Mouse (Mus musculus) heart, embryonic 14.5 days (tissue): Measurements from ENCODE around the gene Hormad1. TPM values are rescaled to one million over a fixed set of nuclear protein-coding genes. Genes with fewer than 3 reads are reported as not detected.
"Not testable (repeated sequence)": the region's sequence is repeated elsewhere in the genome, so short reads cannot be mapped to it uniquely, and the experiment has no call there.

ENCODE experiments used
- ATAC-seq: fragments of 200-750 bp; cut with Nextera tagmentation; 2 replicates; pipeline ENCODE4 v1.8.0; 2017; ENCODE audit warnings: low read depth, moderate TSS enrichment; ENCODE audit not compliant: insufficient number of reproducible peaks, insufficient read depth, low FRiP score
- H3K27ac ChIP-seq, 2 experiments: fragments of 200-500 bp in 1 of 2; fragments of 300-500 bp in 1 of 2; sonication (generic) in 1 of 2; replicated peaks in 1 of 2; 2 replicates each; pipeline ENCODE4 v1.5.1; 2012 to 2014; ENCODE audit warnings: low read depth in 2 of 2, low read length in 2 of 2, control low read depth in 1 of 2, mild to moderate bottlenecking in 1 of 2, mixed read lengths in 1 of 2; ENCODE audit not compliant: control insufficient read depth in 1 of 2, insufficient read depth in 1 of 2
- H3K27me3 ChIP-seq: fragments of 300-500 bp; sonication (generic); 2 replicates; pipeline ENCODE4 v1.6.1; 2014; ENCODE audit warnings: mild to moderate bottlenecking, low read length, control low read depth; ENCODE audit not compliant: control insufficient read depth, insufficient read depth
- H3K36me3 ChIP-seq: fragments of 300-500 bp; sonication (generic); 2 replicates; pipeline ENCODE4 v1.6.1; 2014; ENCODE audit warnings: mild to moderate bottlenecking, control low read depth, low read length, mixed read lengths; ENCODE audit not compliant: control insufficient read depth, insufficient read depth
- H3K4me1 ChIP-seq, 2 experiments: fragments of 200-500 bp in 1 of 2; fragments of 300-500 bp in 1 of 2; sonication (generic) in 1 of 2; 2 replicates each; pipeline ENCODE4 v1.6.1; 2012 to 2014; ENCODE audit warnings: low read length in 2 of 2, control low read depth in 1 of 2, mixed read lengths in 1 of 2; ENCODE audit not compliant: control insufficient read depth in 2 of 2, insufficient read depth in 2 of 2
- H3K4me2 ChIP-seq: fragments of 300-500 bp; sonication (generic); 2 replicates; pipeline ENCODE4 v1.6.1; 2014; ENCODE audit warnings: mild to moderate bottlenecking, low read length
- H3K4me3 ChIP-seq, 2 experiments: fragments of 200-500 bp in 1 of 2; fragments of 300-500 bp in 1 of 2; sonication (generic) in 1 of 2; 2 replicates each; pipeline ENCODE4 v1.5.1; 2012 to 2014; ENCODE audit warnings: low read length in 2 of 2, mild to moderate bottlenecking in 2 of 2, control low read depth in 1 of 2, low read depth in 1 of 2, moderate library complexity in 1 of 2; ENCODE audit not compliant: control insufficient read depth in 1 of 2, insufficient read depth in 1 of 2
- H3K9ac ChIP-seq: fragments of 300-500 bp; sonication (generic); 2 replicates; pipeline ENCODE4 v1.6.1; 2014; ENCODE audit warnings: mild to moderate bottlenecking, low read length
- H3K9me3 ChIP-seq: fragments of 300-500 bp; sonication (generic); 2 replicates; pipeline ENCODE4 v1.6.1; 2016; ENCODE audit warnings: low read length, control low read depth; ENCODE audit not compliant: control insufficient read depth
- WGBS: fragments of 180-500 bp; shearing (Covaris S2); extraction: QIAGEN DNeasy Blood & Tissue Kit; methylation state at CpG from one replicate; pipeline ENCODE4 v1.1.7; 2014; 5-methylcytosine and 5-hydroxymethylcytosine counted together
- polyA plus RNA-seq: library from polyadenylated mRNA; unstranded; fragments of >200 nt; fragmentation: Nextera tagmentation; extraction: Ambion mirVana; gene quantifications from 2 replicates; pipeline ENCODE4 v1.2.1, GENCODE M21; 2014

Hormad1 gene
- polyA plus RNA-seq, 1 experiment from 2014 or later = not detected

- no peaks in the 10 kb centered on the region for H3K9me3 ChIP-seq
- H3K36me3 ChIP-seq = no peaks in the 10 kb centered on the region
- H3K4me3 ChIP-seq = no peak overlapping the region
- H3K27ac ChIP-seq = no peak overlapping the region
- H3K4me1 ChIP-seq = no peaks in the 10 kb centered on the region
- no peak overlapping the region for H3K9ac ChIP-seq
- no peaks in the 10 kb centered on the region for H3K27me3 ChIP-seq
- H3K4me2 ChIP-seq = no peak overlapping the region
- 88% methylated on average over 10 of the region's 10 CpGs for WGBS
- ATAC-seq = no peak
Observed at GRCm38 (mm10) chr3:95538936-95539335, 20.5 kb upstream of the Hormad1 start.

DNA sequence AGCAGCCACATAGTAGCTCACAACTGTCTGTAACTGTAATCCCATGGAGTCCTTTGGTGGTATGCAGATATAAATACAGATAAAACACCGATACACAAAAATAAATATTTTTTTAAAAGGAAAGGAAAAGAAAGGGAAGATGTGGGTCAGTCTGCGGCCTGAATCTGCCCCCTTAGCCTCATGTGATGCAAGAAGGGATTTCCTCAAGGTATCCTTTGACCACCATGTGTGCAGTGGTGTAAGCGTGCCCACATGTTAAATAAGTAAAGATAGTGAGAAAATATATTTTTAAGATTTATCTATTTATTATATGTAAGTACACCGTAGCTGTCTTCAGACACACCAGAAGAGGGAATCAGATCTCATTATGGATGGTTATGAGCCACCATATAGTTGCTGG lies 19.6 kb upstream of the Hormad1 start:
- no peak for ATAC-seq
- H3K36me3 ChIP-seq = no peaks in the 10 kb centered on the region
- H3K4me2 ChIP-seq = no peak overlapping the region
- no peak overlapping the region for H3K9ac ChIP-seq
- no peaks in the 10 kb centered on the region for H3K4me1 ChIP-seq
- WGBS = 90% methylated on average over 4 of the region's 4 CpGs
- H3K27me3 ChIP-seq = no peaks in the 10 kb centered on the region
- no peak overlapping the region for H3K27ac ChIP-seq
- H3K9me3 ChIP-seq = no peaks in the 10 kb centered on the region
- no peak overlapping the region for H3K4me3 ChIP-seq

GRCm38 (mm10) chr3:95541186-95541585 lies 18.3 kb upstream of the Hormad1 start:
- H3K9me3 ChIP-seq, ATAC-seq, H3K4me3 ChIP-seq, H3K4me1 ChIP-seq, H3K4me2 ChIP-seq, H3K27me3 ChIP-seq, H3K27ac ChIP-seq, H3K36me3 ChIP-seq, H3K9ac ChIP-seq: not testable (repeated sequence)
- WGBS = 68% methylated on average over 2 of the region's 2 CpGs

- no peaks in the 10 kb centered on the region for H3K4me1 ChIP-seq
- no peak overlapping the region for H3K4me3 ChIP-seq
- H3K9me3 ChIP-seq = no peaks in the 10 kb centered on the region
- H3K36me3 ChIP-seq = no peaks in the 10 kb centered on the region
- H3K4me2 ChIP-seq = no peak overlapping the region
- no peak overlapping the region for H3K9ac ChIP-seq
- H3K27me3 ChIP-seq = no peaks in the 10 kb centered on the region
- H3K27ac ChIP-seq = no peak overlapping the region
- ATAC-seq = no peak
Observed at GRCm38 (mm10) chr3:95542171-95542570, 17.3 kb upstream of the Hormad1 start.

GRCm38 (mm10) chr3:95542981-95543380 lies 16.5 kb upstream of the Hormad1 start:
- no peak for ATAC-seq
- WGBS = 69% methylated on average over 7 of the region's 7 CpGs
- H3K4me2 ChIP-seq = no peak overlapping the region
- no peaks in the 10 kb centered on the region for H3K27me3 ChIP-seq
- H3K9ac ChIP-seq = no peak overlapping the region
- no peaks in the 10 kb centered on the region for H3K4me1 ChIP-seq
- H3K27ac ChIP-seq = no peak overlapping the region
- H3K9me3 ChIP-seq = no peaks in the 10 kb centered on the region
- H3K36me3 ChIP-seq = no peaks in the 10 kb centered on the region
- no peak overlapping the region for H3K4me3 ChIP-seq

DNA sequence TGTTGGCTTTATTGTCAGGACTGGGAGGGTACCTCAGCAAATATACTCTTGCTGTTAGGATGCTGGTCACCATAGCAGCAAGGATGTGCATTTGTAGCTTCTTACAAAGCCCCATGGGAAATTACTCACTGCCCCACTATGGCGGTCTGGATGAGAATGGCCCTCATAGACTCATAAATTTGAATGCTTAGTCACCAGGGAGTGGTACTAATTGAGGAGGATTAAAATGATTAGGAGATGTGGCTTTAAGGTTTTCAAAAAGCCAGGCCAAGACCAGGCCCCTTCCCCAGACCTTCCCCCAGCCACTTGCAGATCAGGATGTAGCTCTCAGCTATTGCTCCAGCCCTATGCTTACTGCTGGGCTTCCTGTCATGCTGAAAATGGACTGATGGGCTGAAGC lies 9.3 kb upstream of the Hormad1 start:
- H3K27me3 ChIP-seq = no peaks in the 10 kb centered on the region
- H3K9ac ChIP-seq = no peak overlapping the region
- no peaks in the 10 kb centered on the region for H3K9me3 ChIP-seq
- WGBS = 73% methylated on average over 1 of the region's 1 CpGs
- no peaks in the 10 kb centered on the region for H3K4me1 ChIP-seq
- H3K27ac ChIP-seq = no peak overlapping the region
- H3K36me3 ChIP-seq = no peaks in the 10 kb centered on the region
- no peak for ATAC-seq
- H3K4me3 ChIP-seq = no peak overlapping the region
- H3K4me2 ChIP-seq = no peak overlapping the region

- ATAC-seq = no peak
- WGBS = 53% methylated on average over 3 of the region's 3 CpGs
Observed at GRCm38 (mm10) chr3:95553986-95554385, 5.5 kb upstream of the Hormad1 start.

GRCm38 (mm10) chr3:95560738-95561137 lies 1.3 kb downstream of the Hormad1 start:
- Histone ChIP-seq H3K27ac (no peak overlapping the region), H3K4me3 (no peak overlapping the region), H3K9ac (no peak overlapping the region), H3K36me3 (no peaks in the 10 kb centered on the region), H3K4me1 (no peaks in the 10 kb centered on the region), H3K4me2 (no peak overlapping the region), H3K9me3 (no peaks in the 10 kb centered on the region), H3K27me3 (no peaks in the 10 kb centered on the region)
- no peak for ATAC-seq
- WGBS = 87% methylated on average over 3 of the region's 3 CpGs

More at GRCm38 (mm10) chr3:95553986-95554385, 5.5 kb upstream of the Hormad1 start:
- H3K27ac ChIP-seq = no peak overlapping the region
- H3K36me3 ChIP-seq = no peaks in the 10 kb centered on the region
- H3K9me3 ChIP-seq = no peaks in the 10 kb centered on the region
- H3K4me2 ChIP-seq = no peak overlapping the region
- no peak overlapping the region for H3K4me3 ChIP-seq
- no peaks in the 10 kb centered on the region for H3K27me3 ChIP-seq
- no peaks in the 10 kb centered on the region for H3K4me1 ChIP-seq
- H3K9ac ChIP-seq = no peak overlapping the region
